Mouse (Mus musculus): ENCODE measurements around the gene D11Wsu47e. TPM values are rescaled to one million over a fixed set of nuclear protein-coding genes. Genes with fewer than 3 reads are reported as not detected.

Gene D11Wsu47e
- polyA plus RNA-seq, 1 experiment from 2014 or later: 20.0 TPM

GRCm38 (mm10) chr11:113705966-113706652 lies 21.9 kb downstream of the D11Wsu47e start:
- Histone ChIP-seq H3K4me3 (ENCODE audit: control insufficient read depth in 1 of 2, insufficient read depth in 1 of 2, low read depth in 1 of 2, low read length in 2 of 2) (no peak overlapping the region), H3K4me2 (ENCODE audit: low read length) (no peak overlapping the region), H3K4me1 (ENCODE audit: control insufficient read depth in 2 of 2, insufficient read depth in 2 of 2, low read length in 2 of 2) (peaks cover 10 to 22% of the 10 kb centered on the region in 2 experiments; a peak in 3 of 4 replicates), H3K27me3 (ENCODE audit: control insufficient read depth, insufficient read depth, low read length) (no peaks in the 10 kb centered on the region), H3K9me3 (ENCODE audit: control insufficient read depth, low read length) (no peaks in the 10 kb centered on the region), H3K27ac (replicated peaks in 1 of 2; ENCODE audit: control insufficient read depth in 1 of 2, insufficient read depth in 1 of 2, low read depth in 2 of 2, low read length in 2 of 2) (no peak overlapping the region), H3K36me3 (ENCODE audit: control insufficient read depth, insufficient read depth, low read length) (no peaks in the 10 kb centered on the region; the same call in 1 of the 2 replicates), H3K9ac (ENCODE audit: low read length) (no peak overlapping the region)
- WGBS: 79% methylated on average over 15 of the region's 15 CpGs
- ATAC-seq (ENCODE audit: insufficient number of reproducible peaks, insufficient read depth, low FRiP score, low read depth): no peak

DNA sequence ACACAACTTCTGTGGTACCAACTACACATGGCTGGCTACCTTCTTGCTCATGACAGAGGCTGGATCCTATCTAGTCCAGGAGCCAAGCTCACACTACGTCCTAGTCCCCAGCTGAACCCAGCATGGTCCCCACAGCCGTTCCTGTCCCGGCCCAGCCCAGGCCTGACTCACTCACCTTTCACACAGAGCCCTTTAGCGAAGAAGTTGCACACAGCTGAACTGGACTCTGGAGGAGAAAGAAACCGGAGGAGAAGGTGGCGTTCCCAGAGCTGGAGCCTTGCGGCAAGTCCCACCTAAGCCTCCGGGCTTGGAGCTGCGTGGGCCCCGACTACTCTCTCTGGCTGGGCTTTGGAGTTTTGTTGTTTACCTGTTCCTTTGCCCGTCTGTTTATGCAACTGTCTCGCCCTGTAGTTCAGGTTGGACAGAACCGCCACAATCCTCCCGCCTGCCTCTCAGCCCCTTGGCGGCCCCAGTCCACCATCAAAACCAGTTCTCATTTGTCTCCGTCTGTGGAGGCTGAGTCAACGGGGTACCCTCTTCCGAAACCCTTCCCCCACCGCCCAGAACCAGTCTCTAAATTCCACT lies 24.5 kb downstream of the D11Wsu47e start:
- Histone ChIP-seq H3K4me2 (ENCODE audit: low read length) (peak overlapping the region; percentile 18; the same call in 1 of the 2 replicates), H3K27ac (replicated peaks in 1 of 2; ENCODE audit: control insufficient read depth in 1 of 2, insufficient read depth in 1 of 2, low read depth in 2 of 2, low read length in 2 of 2) (no peak overlapping the region), H3K9ac (ENCODE audit: low read length) (no peak overlapping the region), H3K36me3 (ENCODE audit: control insufficient read depth, insufficient read depth, low read length) (no peaks in the 10 kb centered on the region; the same call in 1 of the 2 replicates), H3K4me3 (ENCODE audit: control insufficient read depth in 1 of 2, insufficient read depth in 1 of 2, low read depth in 1 of 2, low read length in 2 of 2) (no peak overlapping the region), H3K9me3 (ENCODE audit: control insufficient read depth, low read length) (no peaks in the 10 kb centered on the region), H3K4me1 (ENCODE audit: control insufficient read depth in 2 of 2, insufficient read depth in 2 of 2, low read length in 2 of 2) (peaks cover 10 to 22% of the 10 kb centered on the region in 2 experiments; a peak in 3 of 4 replicates), H3K27me3 (ENCODE audit: control insufficient read depth, insufficient read depth, low read length) (no peaks in the 10 kb centered on the region)
- WGBS: 57% methylated on average over 19 of the region's 19 CpGs
- ATAC-seq (ENCODE audit: insufficient number of reproducible peaks, insufficient read depth, low FRiP score, low read depth): no peak

DNA sequence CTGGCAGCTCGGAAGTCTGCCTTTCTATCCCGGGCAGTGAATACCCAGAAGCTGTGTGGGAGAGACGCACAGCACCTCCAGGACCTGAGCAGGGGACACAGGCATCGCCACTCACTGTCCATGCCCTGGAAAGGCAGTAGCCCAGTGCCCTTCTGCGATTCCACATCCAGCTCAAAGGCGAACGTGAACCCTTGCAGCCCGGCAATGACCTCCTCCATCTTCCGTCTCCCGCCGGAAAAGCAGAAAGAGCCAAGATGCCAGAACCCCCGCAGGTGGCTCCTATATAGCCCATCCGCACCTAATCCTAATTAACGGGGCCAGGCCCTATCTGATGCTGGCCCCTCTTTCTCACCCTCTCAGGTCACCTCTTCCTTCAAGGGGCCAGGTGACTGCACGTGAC lies 25.1 kb downstream of the D11Wsu47e start:
- Histone ChIP-seq H3K9ac (ENCODE audit: low read length) (no peak overlapping the region), H3K27ac (replicated peaks in 1 of 2; ENCODE audit: control insufficient read depth in 1 of 2, insufficient read depth in 1 of 2, low read depth in 2 of 2, low read length in 2 of 2) (no peak overlapping the region), H3K4me1 (ENCODE audit: control insufficient read depth in 2 of 2, insufficient read depth in 2 of 2, low read length in 2 of 2) (peaks cover 10 to 18% of the 10 kb centered on the region in 2 experiments; a peak in 3 of 4 replicates), H3K36me3 (ENCODE audit: control insufficient read depth, insufficient read depth, low read length) (no peaks in the 10 kb centered on the region; the same call in 1 of the 2 replicates), H3K27me3 (ENCODE audit: control insufficient read depth, insufficient read depth, low read length) (no peaks in the 10 kb centered on the region), H3K9me3 (ENCODE audit: control insufficient read depth, low read length) (no peaks in the 10 kb centered on the region), H3K4me2 (ENCODE audit: low read length) (peak overlapping the region; percentile 18; the same call in 1 of the 2 replicates), H3K4me3 (ENCODE audit: control insufficient read depth in 1 of 2, insufficient read depth in 1 of 2, low read depth in 1 of 2, low read length in 2 of 2) (no peak overlapping the region)
- 18% methylated on average over 15 of the region's 15 CpGs for WGBS
- no peak for ATAC-seq (ENCODE audit: insufficient number of reproducible peaks, insufficient read depth, low FRiP score, low read depth)

- 22% methylated on average over 11 of the region's 11 CpGs for WGBS
- H3K9me3 ChIP-seq (ENCODE audit: control insufficient read depth, low read length): no peaks in the 10 kb centered on the region
- H3K36me3 ChIP-seq (ENCODE audit: control insufficient read depth, insufficient read depth, low read length): no peaks in the 10 kb centered on the region; the same call in 1 of the 2 replicates
- H3K27me3 ChIP-seq (ENCODE audit: control insufficient read depth, insufficient read depth, low read length): no peaks in the 10 kb centered on the region
- H3K4me1 ChIP-seq (ENCODE audit: control insufficient read depth in 2 of 2, insufficient read depth in 2 of 2, low read length in 2 of 2): peaks cover 10 to 18% of the 10 kb centered on the region in 2 experiments; a peak in 3 of 4 replicates
- ATAC-seq (ENCODE audit: insufficient number of reproducible peaks, insufficient read depth, low FRiP score, low read depth): peak; percentile 19; the same call in 1 of the 2 replicates
- H3K4me3 ChIP-seq (ENCODE audit: control insufficient read depth in 1 of 2, insufficient read depth in 1 of 2, low read depth in 1 of 2, low read length in 2 of 2): no peak within 1 kb of the TSS
- H3K4me2 ChIP-seq (ENCODE audit: low read length): peak within 1 kb of the TSS; percentile 18; the same call in 1 of the 2 replicates
- no peak within 1 kb of the TSS for H3K27ac ChIP-seq (replicated peaks in 1 of 2; ENCODE audit: control insufficient read depth in 1 of 2, insufficient read depth in 1 of 2, low read depth in 2 of 2, low read length in 2 of 2)
- H3K9ac ChIP-seq (ENCODE audit: low read length): no peak within 1 kb of the TSS
These were observed 25.6 kb downstream of the D11Wsu47e start, which contains the start of gene Cpsf4l for GRCm38 (mm10) chr11:113709731-113710256. Gene Cpsf4l, minus strand, starts transcription at chr11:113710017.

- no peak overlapping the region for H3K9ac ChIP-seq (ENCODE audit: low read length)
- no peak overlapping the region for H3K4me3 ChIP-seq (ENCODE audit: control insufficient read depth in 1 of 2, insufficient read depth in 1 of 2, low read depth in 1 of 2, low read length in 2 of 2)
- no peak overlapping the region for H3K27ac ChIP-seq (replicated peaks in 1 of 2; ENCODE audit: control insufficient read depth in 1 of 2, insufficient read depth in 1 of 2, low read depth in 2 of 2, low read length in 2 of 2)
- WGBS: 18% methylated on average over 10 of the region's 10 CpGs
- H3K9me3 ChIP-seq (ENCODE audit: control insufficient read depth, low read length): no peaks in the 10 kb centered on the region
- H3K4me2 ChIP-seq (ENCODE audit: low read length): no peak overlapping the region
- H3K36me3 ChIP-seq (ENCODE audit: control insufficient read depth, insufficient read depth, low read length): no peaks in the 10 kb centered on the region; the same call in 1 of the 2 replicates
- no peaks in the 10 kb centered on the region for H3K27me3 ChIP-seq (ENCODE audit: control insufficient read depth, insufficient read depth, low read length)
- no peak for ATAC-seq (ENCODE audit: insufficient number of reproducible peaks, insufficient read depth, low FRiP score, low read depth)
- peaks cover 10 to 18% of the 10 kb centered on the region in 2 experiments; a peak in 3 of 4 replicates for H3K4me1 ChIP-seq (ENCODE audit: control insufficient read depth in 2 of 2, insufficient read depth in 2 of 2, low read length in 2 of 2)
These were observed 26.1 kb downstream of the D11Wsu47e start for GRCm38 (mm10) chr11:113710257-113710777.

DNA sequence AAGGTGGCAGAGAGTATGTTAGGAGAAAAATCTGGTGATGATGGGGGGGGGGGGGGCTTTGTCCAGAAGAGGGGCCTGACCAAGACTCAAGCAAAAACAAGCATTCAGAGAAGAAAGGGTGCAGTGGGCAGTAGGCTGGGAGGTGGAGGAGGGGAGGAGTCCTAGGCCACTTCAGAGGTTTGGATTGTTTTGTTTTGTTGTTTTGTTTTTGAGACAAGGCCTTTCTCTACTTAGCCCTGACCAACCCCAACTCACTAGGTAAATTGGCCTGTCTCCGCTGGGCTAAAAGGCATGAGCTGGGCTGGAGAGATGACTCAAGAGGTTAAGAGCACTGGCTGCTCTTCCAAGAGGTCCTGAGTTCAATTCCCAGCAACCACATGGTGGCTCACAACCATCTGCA lies 26.8 kb downstream of the D11Wsu47e start:
- H3K27me3 ChIP-seq (ENCODE audit: control insufficient read depth, insufficient read depth, low read length): no peaks in the 10 kb centered on the region
- no peak overlapping the region for H3K4me3 ChIP-seq (ENCODE audit: control insufficient read depth in 1 of 2, insufficient read depth in 1 of 2, low read depth in 1 of 2, low read length in 2 of 2)
- H3K4me2 ChIP-seq (ENCODE audit: low read length): no peak overlapping the region
- no peak overlapping the region for H3K27ac ChIP-seq (replicated peaks in 1 of 2; ENCODE audit: control insufficient read depth in 1 of 2, insufficient read depth in 1 of 2, low read depth in 2 of 2, low read length in 2 of 2)
- no peaks in the 10 kb centered on the region; the same call in 1 of the 2 replicates for H3K36me3 ChIP-seq (ENCODE audit: control insufficient read depth, insufficient read depth, low read length)
- H3K4me1 ChIP-seq (ENCODE audit: control insufficient read depth in 2 of 2, insufficient read depth in 2 of 2, low read length in 2 of 2): peaks cover 10 to 18% of the 10 kb centered on the region in 2 experiments; a peak in 3 of 4 replicates
- H3K9ac ChIP-seq (ENCODE audit: low read length): no peak overlapping the region
- no peaks in the 10 kb centered on the region for H3K9me3 ChIP-seq (ENCODE audit: control insufficient read depth, low read length)
- WGBS: 59% methylated on average over 1 of the region's 1 CpGs
- no peak for ATAC-seq (ENCODE audit: insufficient number of reproducible peaks, insufficient read depth, low FRiP score, low read depth)

DNA sequence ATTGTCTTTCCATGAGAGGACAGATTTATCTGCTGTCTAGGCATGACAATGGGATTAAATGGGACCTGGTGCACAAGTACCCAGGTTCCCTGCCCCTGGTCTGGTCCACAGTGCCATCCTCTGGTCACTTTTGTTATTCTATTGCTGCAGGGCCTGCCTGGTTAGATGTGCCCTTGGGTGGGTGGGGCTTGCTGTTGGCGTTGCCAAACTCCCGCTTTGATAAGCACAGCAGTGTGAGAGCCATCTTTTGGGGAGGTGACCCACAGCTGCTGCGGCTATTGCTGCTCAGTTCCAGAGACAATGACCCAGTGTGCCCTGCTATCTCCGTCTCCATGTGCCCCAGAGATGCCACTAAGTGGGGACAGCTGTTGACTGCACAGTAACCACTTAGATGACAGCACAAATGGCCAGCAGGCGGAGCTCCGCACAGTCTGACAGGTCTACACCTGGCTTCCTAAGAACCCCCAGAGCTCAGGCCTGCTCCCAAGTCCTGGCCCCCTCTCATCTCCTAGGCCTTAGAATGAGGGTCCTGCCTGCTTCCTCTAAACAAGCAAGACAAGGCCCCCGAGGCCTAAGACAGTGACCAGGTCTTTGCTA lies 31.0 kb downstream of the D11Wsu47e start:
- Histone ChIP-seq H3K4me3 (ENCODE audit: control insufficient read depth in 1 of 2, insufficient read depth in 1 of 2, low read depth in 1 of 2, low read length in 2 of 2) (no peak overlapping the region), H3K27ac (replicated peaks in 1 of 2; ENCODE audit: control insufficient read depth in 1 of 2, insufficient read depth in 1 of 2, low read depth in 2 of 2, low read length in 2 of 2) (no peak overlapping the region), H3K9ac (ENCODE audit: low read length) (no peak overlapping the region), H3K4me2 (ENCODE audit: low read length) (no peak overlapping the region), H3K4me1 (ENCODE audit: control insufficient read depth in 2 of 2, insufficient read depth in 2 of 2, low read length in 2 of 2) (peaks cover 4 to 6% of the 10 kb centered on the region in 2 experiments; a peak in 3 of 4 replicates), H3K27me3 (ENCODE audit: control insufficient read depth, insufficient read depth, low read length) (no peaks in the 10 kb centered on the region), H3K9me3 (ENCODE audit: control insufficient read depth, low read length) (no peaks in the 10 kb centered on the region), H3K36me3 (ENCODE audit: control insufficient read depth, insufficient read depth, low read length) (no peaks in the 10 kb centered on the region)
- ATAC-seq (ENCODE audit: insufficient number of reproducible peaks, insufficient read depth, low FRiP score, low read depth): peak; percentile 52; the same call in 1 of the 2 replicates
- WGBS: 69% methylated on average over 7 of the region's 7 CpGs
